Mouse (Mus musculus) ES-E14 (cell line): ENCODE data around the gene Krt20.

Experiments used
- MAFK ChIP-seq: IDR thresholded peaks from 2 replicates; pipeline ENCODE4 v1.6.1; 2014; ENCODE audit warnings: mild to moderate bottlenecking, low read depth, low read length, inconsistent platforms; ENCODE audit not compliant: insufficient read depth
- ZNF384 ChIP-seq: IDR thresholded peaks from 2 replicates; pipeline ENCODE4 v1.6.1; 2012; ENCODE audit warnings: low read depth, low read length, inconsistent platforms

GRCm38 (mm10) chr11:99471946-99472345, 34.0 kb upstream of the Krt20 start:
- no peak for TF ChIP-seq ZNF384
- no peak for TF ChIP-seq MAFK
